Mouse (Mus musculus) MEL (cell line): ENCODE results near the gene Klhl12. TPM values are rescaled to one million over a fixed set of nuclear protein-coding genes. Genes with fewer than 3 reads are reported as not detected.

ENCODE experiments used
- DNase-seq: peaks from one replicate; pipeline ENCODE4 v3.0.0; 2011; ENCODE audit warnings: low read depth, low spot score
- H3K27ac ChIP-seq: 2 replicates; pipeline ENCODE4 v1.5.1; 2012; ENCODE audit warnings: low read depth, mild to moderate bottlenecking, control low read depth, low read length, moderate library complexity; ENCODE audit not compliant: control insufficient read depth
- H3K27me3 ChIP-seq, 2 experiments: fragments of 150-350 bp in 1 of 2; sonication (generic) in 1 of 2; 2 replicates each; pipeline ENCODE4 v1.6.1; 2012; ENCODE audit warnings: low read length in 2 of 2, mild to moderate bottlenecking in 2 of 2, improper control_type of control experiment in 1 of 2, moderate library complexity in 1 of 2; ENCODE audit not compliant: insufficient read depth in 2 of 2, control insufficient read depth in 1 of 2
- H3K36me3 ChIP-seq, 2 experiments: 2 replicates each; pipeline ENCODE4 v1.6.1; 2012 to 2014; ENCODE audit warnings: low read length in 2 of 2, improper control_type of control experiment in 1 of 2, inconsistent platforms in 1 of 2, mild to moderate bottlenecking in 1 of 2; ENCODE audit not compliant: insufficient read depth in 2 of 2, control insufficient read depth in 1 of 2
- H3K4me1 ChIP-seq, 2 experiments: fragments of 150-350 bp in 1 of 2; sonication (generic) in 1 of 2; 2 replicates each; pipeline ENCODE4 v1.6.1; 2012; ENCODE audit warnings: low read length in 2 of 2, improper control_type of control experiment in 1 of 2, mild to moderate bottlenecking in 1 of 2; ENCODE audit not compliant: insufficient read depth in 2 of 2, control insufficient read depth in 1 of 2
- H3K4me3 ChIP-seq, 2 experiments: fragments of 150-350 bp in 1 of 2; sonication (generic) in 1 of 2; 2 replicates each; pipeline ENCODE4 v1.5.1; 2012; ENCODE audit warnings: low read depth in 2 of 2, low read length in 2 of 2, mild to moderate bottlenecking in 2 of 2, moderate library complexity in 2 of 2, control low read depth in 1 of 2, improper control_type of control experiment in 1 of 2; ENCODE audit not compliant: control insufficient read depth in 1 of 2, insufficient read depth in 1 of 2
- H3K79me2 ChIP-seq: 2 replicates; pipeline ENCODE4 v1.6.1; 2012; ENCODE audit warnings: mild to moderate bottlenecking, low read length, moderate library complexity; ENCODE audit not compliant: control insufficient read depth, poor library complexity, insufficient read depth
- H3K9ac ChIP-seq: 2 replicates; pipeline ENCODE4 v1.6.1; 2012; ENCODE audit warnings: low read depth, mild to moderate bottlenecking, control low read depth, low read length, moderate library complexity; ENCODE audit not compliant: control insufficient read depth, poor library complexity, severe bottlenecking
- H3K9me3 ChIP-seq: fragments of 150-350 bp; sonication (generic); replicated peaks from 2 replicates; pipeline ENCODE4 v1.6.1; 2012; ENCODE audit warnings: mild to moderate bottlenecking, low read length, improper control_type of control experiment, moderate library complexity; ENCODE audit not compliant: insufficient read depth
- BHLHE40 ChIP-seq: IDR thresholded peaks from 2 replicates; pipeline ENCODE4 v1.6.1; 2012; ENCODE audit warnings: low read depth, mild to moderate bottlenecking, inconsistent platforms, low read length, improper control_type of control experiment, borderline replicate concordance
- CHD1 ChIP-seq: IDR thresholded peaks from 2 replicates; pipeline ENCODE4 v1.6.1; 2012; ENCODE audit warnings: low read depth, mild to moderate bottlenecking, inconsistent platforms, low read length, improper control_type of control experiment
- CHD2 ChIP-seq: IDR thresholded peaks from 2 replicates; pipeline ENCODE4 v1.6.1; 2011; ENCODE audit warnings: low read length, improper control_type of control experiment
- ELF1 ChIP-seq: IDR thresholded peaks from 2 replicates; pipeline ENCODE4 v1.6.1; 2014; ENCODE audit warnings: low read depth, mild to moderate bottlenecking, inconsistent platforms, low read length, improper control_type of control experiment, moderate library complexity
- RCOR1 ChIP-seq: IDR thresholded peaks from 2 replicates; pipeline ENCODE4 v1.6.1; 2012; ENCODE audit warnings: low read depth, mild to moderate bottlenecking, inconsistent platforms, low read length, improper control_type of control experiment
- TCF12 ChIP-seq: IDR thresholded peaks from 2 replicates; pipeline ENCODE4 v1.6.1; 2014; ENCODE audit warnings: low read depth, mild to moderate bottlenecking, inconsistent platforms, low read length, improper control_type of control experiment, moderate library complexity
- USF1 ChIP-seq: IDR thresholded peaks from 2 replicates; pipeline ENCODE4 v1.6.1; 2014; ENCODE audit warnings: low read depth, mild to moderate bottlenecking, inconsistent platforms, low read length, improper control_type of control experiment, moderate library complexity
- ZNF384 ChIP-seq: IDR thresholded peaks from 2 replicates; pipeline ENCODE4 v1.6.1; 2012; ENCODE audit warnings: low read depth, mild to moderate bottlenecking, inconsistent platforms, low read length, improper control_type of control experiment
- polyA plus RNA-seq, 2 experiments: library from polyadenylated mRNA; stranded (reverse) in 1 of 2; unstranded in 1 of 2; fragments of >175 nt in 1 of 2; fragments of >200 nt in 1 of 2; gene quantifications; 2 replicates each; pipeline versions ENCODE4 v1.2.1 to v1.2.4; 2012; ENCODE audit warnings: low replicate concordance in 2 of 2, low read depth in 1 of 2; ENCODE audit not compliant: insufficient read length in 2 of 2, insufficient read depth in 1 of 2, missing spikeins in 1 of 2
- total RNA-seq: library from RNA; depleted of rRNA; stranded (reverse); fragments of 300-350 nt; gene quantifications from 2 replicates; pipeline ENCODE4 v1.2.3, GENCODE M21; 2012

Gene Klhl12
- total and polyA plus RNA-seq, 3 experiments = 20.8 to 26.4 TPM; not detected in 1

- no peak for TF ChIP-seq USF1
- TF ChIP-seq CHD2 = no peak
- TF ChIP-seq ZNF384 = peak; percentile 53; the same call in 1 of the 2 replicates
- no peak for TF ChIP-seq ELF1
- peak; percentile 86 for TF ChIP-seq TCF12
- no peak for TF ChIP-seq CHD1
Observed at GRCm38 (mm10) chr1:134418414-134418975, 36.8 kb upstream of the Klhl12 start (continued).

GRCm38 (mm10) chr1:134419176-134419575 lies 36.2 kb upstream of the Klhl12 start:
- H3K4me1 ChIP-seq = peaks cover 18 to 41% of the 10 kb centered on the region in 2 experiments
- H3K27me3 ChIP-seq = no peaks in the 10 kb centered on the region
- no peak overlapping the region for H3K9ac ChIP-seq

DNA sequence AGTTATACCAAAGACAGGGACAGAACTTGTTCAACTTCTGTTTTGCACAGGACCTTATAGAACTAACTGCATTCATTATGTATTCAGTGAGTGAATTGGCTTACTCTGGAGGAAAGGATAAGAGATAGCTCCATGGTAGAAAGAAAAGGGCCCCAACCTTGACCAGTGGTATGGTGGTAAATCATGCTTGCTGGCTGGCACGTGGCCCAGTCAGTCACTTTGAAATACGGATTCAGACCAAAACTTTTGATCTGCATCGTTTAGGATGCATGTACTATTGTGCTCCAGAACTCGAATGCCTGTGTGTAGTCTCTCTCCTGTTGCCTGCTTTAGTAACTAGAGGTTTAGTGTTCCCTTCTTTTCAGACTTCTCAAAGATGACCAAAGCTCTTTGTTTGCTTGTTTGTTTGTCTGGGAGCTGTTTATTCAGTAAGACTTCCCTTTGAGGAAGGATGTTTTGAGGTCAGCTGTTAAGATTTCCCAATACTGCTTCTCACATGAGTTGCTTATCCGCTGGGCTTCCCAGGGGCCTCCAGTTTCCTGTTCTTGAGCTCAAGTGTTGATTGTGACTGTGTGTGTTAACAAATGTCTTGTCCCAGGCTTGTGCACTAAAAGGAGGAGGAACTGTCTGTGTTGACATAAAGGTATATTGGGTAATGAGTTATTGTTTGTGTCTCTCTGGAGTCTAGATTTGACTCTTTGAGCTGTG lies 35.4 kb upstream of the Klhl12 start:
- H3K79me2 ChIP-seq = peaks cover 44% of the 10 kb centered on the region
- DNase-seq = no peak
- no peak overlapping the region for H3K9ac ChIP-seq
- H3K36me3 ChIP-seq = peaks cover 6 to 44% of the 10 kb centered on the region in 2 experiments
- H3K27me3 ChIP-seq = no peaks in the 10 kb centered on the region
- TF ChIP-seq RCOR1 = 0 out of 2 replicates have a peak, but pooled peaks have one; percentile 8
- TF ChIP-seq CHD1 = no peak
- H3K4me3 ChIP-seq = no peak overlapping the region
- H3K27ac ChIP-seq = no peak overlapping the region
- peaks cover 18 to 41% of the 10 kb centered on the region in 2 experiments for H3K4me1 ChIP-seq
- no peaks in the 10 kb centered on the region for H3K9me3 ChIP-seq

More at GRCm38 (mm10) chr1:134419176-134419575, 36.2 kb upstream of the Klhl12 start:
- Histone ChIP-seq H3K27ac (peak overlapping the region; percentile 49; the same call in 1 of the 2 replicates), H3K9me3 (no peaks in the 10 kb centered on the region), H3K79me2 (peaks cover 44% of the 10 kb centered on the region), H3K4me3 (no peak overlapping the region), H3K36me3 (peaks cover 6 to 47% of the 10 kb centered on the region in 2 experiments)
- no peak for TF ChIP-seq ZNF384
- no peak for DNase-seq

- H3K4me3 ChIP-seq = no peak overlapping the region
- no peak for TF ChIP-seq BHLHE40
- TF ChIP-seq, all 39 proteins: peak for 0
- peaks cover 26 to 34% of the 10 kb centered on the region in 2 experiments for H3K36me3 ChIP-seq
Observed at GRCm38 (mm10) chr1:134423911-134424310, 31.4 kb upstream of the Klhl12 start.

More at GRCm38 (mm10) chr1:134423911-134424310, 31.4 kb upstream of the Klhl12 start:
- Histone ChIP-seq H3K9me3 (no peaks in the 10 kb centered on the region), H3K9ac (no peak overlapping the region), H3K27me3 (no peaks in the 10 kb centered on the region), H3K4me1 (peaks cover 11 to 29% of the 10 kb centered on the region in 2 experiments), H3K27ac (no peak overlapping the region), H3K79me2 (peaks cover 23% of the 10 kb centered on the region)
- no peak for DNase-seq
